In genomic region chr5:85346762-85347161, GRCm38 (mm10) we compare ENCODE assay signal across 10 mouse cellular contexts.
DNase-seq lines count a peak whose midpoint lies in the region; ATAC-seq lines count a peak whose summit lies in the region.
"Had no signal": no experiment of that assay in that cellular context is flagged by ENCODE, and none has a peak within 500 bp of the region (broad histone marks: within the 10 kb centered on the region; RNA-seq: fewer than 3 reads in every experiment).

No protein-coding gene starts in this region.

- H3K36me3 ChIP-seq in hindbrain, embryonic 15.5 days = no peaks in the 10 kb centered on the region
- H3K36me3 ChIP-seq in limb, embryonic 10.5 days = no peaks in the 10 kb centered on the region
- H3K36me3 ChIP-seq: lung, embryonic 15.5 days had no signal

- no peak overlapping the region for H3K4me2 ChIP-seq in hindbrain, embryonic 15.5 days
- H3K4me2 ChIP-seq: lung, embryonic 15.5 days had no signal

- DNase-seq in cerebellum, postnatal 10 days = peak; percentile 56 to 67
- no peak for DNase-seq in cerebellum, adult 11 months
- DNase-seq in left cerebral cortex, adult 9 months (ENCODE audit: low spot score in 2 of 2) = peak; percentile 14 to 71
- peak; percentile 38 to 73 for DNase-seq in right cerebral cortex, postnatal 10 days (ENCODE audit: low spot score in 2 of 2)
- DNase-seq in adrenal gland, postnatal 36 days = no peak
- no peak for DNase-seq in limb, embryonic 10.5 days (ENCODE audit: low spot score)
- no peak for DNase-seq in heart, adult 11 months
- DNase-seq: adrenal gland, adult 2 months had no signal

- H3K27ac ChIP-seq in hindbrain, embryonic 15.5 days (replicated peaks) = no peak overlapping the region
- H3K27ac ChIP-seq in limb, embryonic 10.5 days = no peak overlapping the region
- H3K27ac ChIP-seq: lung, embryonic 15.5 days had no signal

- ATAC-seq in hindbrain, embryonic 15.5 days (ENCODE audit: low FRiP score, low read depth) = peak; percentile 79

- 27% methylated on average over 3 of the region's 3 CpGs for WGBS in hindbrain, embryonic 15.5 days
- WGBS in limb, embryonic 10.5 days = 88% methylated on average over 3 of the region's 3 CpGs

- no peaks in the 10 kb centered on the region for H3K9me3 ChIP-seq in hindbrain, embryonic 15.5 days
- H3K9me3 ChIP-seq in limb, embryonic 10.5 days (replicated peaks) = no peaks in the 10 kb centered on the region
- H3K9me3 ChIP-seq: lung, embryonic 15.5 days had no signal

- no peaks in the 10 kb centered on the region for H3K27me3 ChIP-seq in hindbrain, embryonic 15.5 days
- no peaks in the 10 kb centered on the region for H3K27me3 ChIP-seq in limb, embryonic 10.5 days (ENCODE audit: low read depth, poor library complexity, severe bottlenecking)
- H3K27me3 ChIP-seq: lung, embryonic 15.5 days had no signal

- H3K9ac ChIP-seq in hindbrain, embryonic 15.5 days = no peak overlapping the region
- H3K9ac ChIP-seq: lung, embryonic 15.5 days had no signal

- no peaks in the 10 kb centered on the region for H3K4me1 ChIP-seq in hindbrain, embryonic 15.5 days (replicated peaks)
- no peaks in the 10 kb centered on the region for H3K4me1 ChIP-seq in limb, embryonic 10.5 days
- H3K4me1 ChIP-seq: lung, embryonic 15.5 days had no signal

- no peak overlapping the region for H3K4me3 ChIP-seq in hindbrain, embryonic 15.5 days
- H3K4me3 ChIP-seq in limb, embryonic 10.5 days = no peak overlapping the region
- H3K4me3 ChIP-seq: lung, embryonic 15.5 days had no signal

Comparison
In these comparisons a context has a peak if more than half of its experiments do, and no peak if none do; other contexts are left out.
1. DNase-seq: peak in cerebellum, postnatal 10 days (2 of 2), left cerebral cortex, adult 9 months (2 of 2) and right cerebral cortex, postnatal 10 days (2 of 2); none in cerebellum, adult 11 months (single experiment), adrenal gland, postnatal 36 days (0 of 2), limb, embryonic 10.5 days (single experiment) and heart, adult 11 months (single experiment).